Mouse (Mus musculus): ENCODE results near the gene Reln.

Gene Reln

DNA sequence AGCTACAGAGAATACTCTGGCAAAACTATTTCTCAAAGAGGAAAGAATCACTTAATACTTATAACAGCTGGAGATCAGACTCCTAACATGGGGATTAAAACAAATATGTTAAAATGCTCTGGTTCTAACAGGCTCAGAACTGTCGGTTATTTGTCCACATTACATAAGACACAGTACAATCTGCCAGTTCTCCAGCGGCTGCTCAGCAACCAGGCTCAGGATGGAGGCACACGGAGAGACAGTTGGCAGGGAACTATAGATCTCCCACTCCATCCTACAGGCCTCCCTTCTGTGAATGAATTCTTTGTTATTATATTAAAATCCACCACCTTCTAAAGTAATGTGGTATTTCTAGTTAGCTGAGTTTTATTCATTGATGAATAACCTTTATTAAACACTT is 37.4 kb downstream of the Reln start:
- DNase-seq, result peak; percentile 37 to 62

DNA sequence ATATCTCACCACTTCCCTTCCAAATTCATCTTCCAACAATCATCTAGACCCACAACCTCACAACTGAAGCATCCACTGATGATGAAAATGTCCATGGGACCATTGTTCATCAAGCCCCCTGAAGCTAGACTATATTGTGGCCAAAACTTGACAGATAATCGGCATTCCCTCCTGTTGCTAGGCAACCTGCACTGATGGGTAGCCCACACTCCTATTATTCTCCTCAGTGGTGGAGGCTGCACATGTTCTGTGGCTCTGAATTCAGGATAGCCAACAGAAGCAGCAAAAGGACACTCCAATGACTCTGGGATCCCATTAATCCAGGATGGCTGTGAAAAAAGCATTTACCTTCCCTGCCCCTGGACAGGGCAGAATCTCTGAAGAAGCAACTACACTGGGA is 40.8 kb downstream of the Reln start:
- DNase-seq, result no peak

DNA sequence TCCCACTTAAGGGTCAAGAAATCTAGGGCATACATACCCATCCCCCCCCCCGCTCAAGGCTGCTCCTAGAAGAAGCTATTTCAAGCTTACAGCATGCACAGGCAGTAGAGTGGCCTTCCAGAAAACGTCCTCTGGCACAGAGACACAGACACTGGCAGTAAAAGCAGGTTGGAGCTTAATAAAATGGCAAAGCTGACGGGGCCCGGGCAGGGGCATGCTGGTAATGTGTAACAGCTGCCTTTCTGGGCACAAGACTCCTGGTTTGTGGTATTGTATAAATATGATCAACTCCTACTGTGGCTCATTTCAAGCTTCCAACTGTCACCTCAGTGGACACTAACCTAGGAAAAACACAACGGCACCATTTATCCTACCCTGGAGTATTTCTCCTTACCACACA is 42.2 kb downstream of the Reln start:
- peak; percentile 83 to 84 for DNase-seq

DNA sequence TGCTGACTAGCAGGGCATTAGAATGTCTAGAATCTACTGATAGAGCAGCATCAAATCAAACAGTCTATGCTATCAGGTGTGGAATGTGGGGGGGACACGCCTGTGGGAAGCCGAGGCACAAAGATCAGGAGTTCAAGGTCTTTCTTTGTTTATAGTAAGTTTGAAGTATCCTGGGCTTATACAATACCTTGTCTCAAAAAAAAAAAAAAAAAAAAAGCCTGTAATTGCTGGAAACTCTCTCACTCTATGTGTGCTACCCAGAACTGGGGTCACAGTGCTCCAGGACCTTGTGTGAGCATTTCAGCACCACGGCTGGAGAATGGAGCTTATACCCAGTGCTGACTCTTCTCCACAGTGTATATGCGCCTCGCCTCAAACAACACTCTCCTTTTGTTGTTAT is 43.7 kb downstream of the Reln start:
- DNase-seq, result no peak

DNA sequence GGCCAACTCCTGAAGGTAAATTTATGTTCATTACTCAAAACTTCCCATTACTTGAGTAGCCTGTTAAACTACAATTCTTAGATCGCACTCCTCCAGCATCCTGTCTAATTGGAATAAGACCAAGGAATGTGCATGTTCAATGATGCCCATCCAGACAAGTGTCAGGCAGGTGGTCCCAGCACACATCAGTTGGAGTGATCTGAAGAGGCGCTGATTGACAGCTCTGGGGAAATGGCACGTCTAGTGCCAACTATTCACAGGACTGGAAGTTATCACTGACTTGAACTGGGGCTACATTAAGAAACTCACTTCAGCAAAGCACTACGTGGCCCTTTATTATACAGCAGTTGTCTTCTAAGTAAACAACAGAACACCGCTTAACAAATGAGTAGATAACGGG is 44.5 kb downstream of the Reln start:
- DNase-seq, result no peak

DNA sequence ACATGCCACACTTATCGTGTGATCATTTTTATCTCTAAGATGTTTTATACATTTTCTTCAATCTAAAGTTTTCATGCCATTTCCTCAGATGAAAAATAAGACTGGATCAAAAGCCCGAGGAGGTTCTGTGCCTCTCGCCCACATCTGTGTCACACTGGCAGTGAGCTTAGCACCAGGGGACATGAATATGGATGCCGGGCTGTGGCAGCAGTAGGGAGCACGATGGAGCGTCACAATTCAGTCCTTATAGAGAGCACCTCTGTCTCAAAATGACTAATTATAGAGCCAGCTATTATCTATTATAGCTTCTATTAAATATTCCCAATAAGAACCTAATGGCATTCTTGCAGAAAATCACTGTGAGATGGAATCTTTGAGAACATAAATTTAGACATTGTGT is 49.3 kb downstream of the Reln start:
- DNase-seq, result no peak

DNA sequence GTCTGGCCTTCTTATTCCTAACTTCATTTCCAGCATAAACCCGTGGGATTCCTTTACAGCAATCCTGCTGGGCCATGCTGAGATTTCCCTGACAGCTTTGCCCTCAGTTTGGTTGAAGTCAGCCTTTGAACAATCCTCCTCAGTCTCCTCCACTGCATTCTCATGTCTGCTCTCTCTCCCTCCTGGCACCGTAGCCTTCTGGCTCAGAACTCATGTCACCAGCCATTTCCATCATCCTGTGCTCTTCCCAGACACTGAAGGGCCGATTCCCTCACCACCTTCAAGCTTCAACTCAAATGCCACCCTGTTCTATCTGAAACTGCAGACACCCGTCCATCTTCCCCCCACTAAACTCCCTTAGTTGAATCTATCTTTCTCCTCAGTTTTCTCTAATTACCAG is 53.1 kb downstream of the Reln start:
- DNase-seq, result peak; percentile 42 to 51

DNA sequence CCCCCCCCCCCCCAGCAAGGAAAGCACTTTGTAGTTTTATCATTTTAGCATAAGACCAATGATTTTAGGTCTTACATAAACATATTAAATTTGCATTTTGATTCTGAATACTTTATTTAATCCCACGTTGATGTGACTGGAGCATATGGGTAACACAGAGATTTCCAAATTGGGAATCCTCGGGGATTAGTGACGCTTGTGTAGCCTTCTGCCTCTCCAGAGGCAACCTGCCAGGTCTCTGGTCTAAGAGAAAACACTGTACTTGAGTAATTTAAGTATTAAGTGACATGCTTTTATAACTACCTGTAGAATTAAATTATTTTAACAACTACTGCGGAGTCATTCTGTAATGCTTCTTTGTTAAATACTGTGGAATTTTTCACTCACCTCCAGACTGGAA is 59.1 kb downstream of the Reln start:
- peak; percentile 58 to 71 for DNase-seq

DNA sequence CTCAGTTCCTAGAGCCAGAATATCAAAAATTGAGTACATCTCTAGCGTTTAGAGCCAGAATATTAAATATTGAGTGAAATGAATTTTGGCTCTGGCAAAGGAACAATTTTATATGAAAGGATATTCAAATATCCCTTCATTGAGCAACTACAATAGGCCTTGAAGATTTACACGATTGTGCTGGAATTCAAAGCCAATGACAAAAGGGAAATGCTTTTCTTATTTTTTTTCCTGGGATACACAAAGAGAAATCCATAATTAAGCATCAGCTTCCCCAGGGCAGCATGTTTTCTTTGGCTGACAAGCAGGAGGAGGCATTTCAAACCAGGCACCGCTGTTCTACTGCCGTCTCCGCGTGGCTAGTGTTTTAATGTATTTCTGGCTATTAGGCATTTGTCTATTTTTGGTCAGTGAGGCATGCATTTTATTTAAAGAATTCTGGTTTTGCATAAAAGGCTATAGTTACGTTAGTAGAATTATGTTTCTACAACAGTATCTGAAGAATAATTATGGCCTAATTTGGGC is 62.3 kb downstream of the Reln start:
- DNase-seq, result no peak

DNA sequence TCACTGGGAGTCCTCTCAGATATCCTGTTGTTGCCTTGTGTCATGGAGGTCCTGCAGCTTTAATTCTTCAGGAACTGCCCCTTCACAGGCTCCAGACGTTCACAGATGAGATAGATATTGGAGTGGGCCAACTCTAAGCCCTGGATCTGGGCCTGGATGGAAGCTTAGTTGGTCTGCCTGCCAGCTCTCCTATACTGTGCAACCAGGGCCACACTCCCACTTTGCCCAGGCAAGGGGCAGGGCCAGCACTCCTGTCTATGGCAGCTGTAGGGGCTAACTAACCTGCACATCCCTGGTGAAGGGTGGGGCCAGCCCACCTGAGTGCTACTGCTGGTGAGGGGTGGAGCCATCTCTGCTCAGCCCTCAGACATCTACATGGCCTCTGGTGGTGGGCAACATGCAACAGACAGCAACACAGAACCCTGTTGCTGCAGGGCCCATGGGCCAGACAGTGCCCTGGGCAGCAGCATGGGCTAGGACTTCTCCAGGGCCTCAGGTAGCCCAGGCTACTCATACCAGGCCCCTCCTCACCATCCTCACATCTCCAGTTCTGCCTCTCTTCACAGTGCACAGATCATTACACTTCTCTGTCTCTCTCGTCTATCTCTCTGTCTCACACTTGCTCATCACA is 63.9 kb downstream of the Reln start:
- no peak for DNase-seq

DNA sequence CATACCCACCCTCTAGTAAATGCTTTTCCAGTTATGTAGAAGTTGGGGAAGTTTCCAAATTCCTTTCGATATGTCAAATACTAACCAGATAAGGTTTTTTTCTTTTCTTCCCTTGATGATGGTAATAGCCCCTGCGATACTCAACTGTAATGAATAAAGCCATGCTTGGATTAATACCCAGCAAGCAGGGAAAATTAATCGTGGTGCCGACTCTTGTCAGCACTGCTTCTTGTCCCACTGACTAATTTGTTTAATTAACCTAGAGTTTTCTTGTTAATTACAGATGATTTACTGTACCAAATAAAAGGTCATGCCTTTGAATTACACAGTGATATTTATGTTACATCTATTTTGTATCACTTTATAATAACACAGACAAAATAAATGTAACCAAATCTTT is 65.3 kb downstream of the Reln start:
- no peak for DNase-seq

DNA sequence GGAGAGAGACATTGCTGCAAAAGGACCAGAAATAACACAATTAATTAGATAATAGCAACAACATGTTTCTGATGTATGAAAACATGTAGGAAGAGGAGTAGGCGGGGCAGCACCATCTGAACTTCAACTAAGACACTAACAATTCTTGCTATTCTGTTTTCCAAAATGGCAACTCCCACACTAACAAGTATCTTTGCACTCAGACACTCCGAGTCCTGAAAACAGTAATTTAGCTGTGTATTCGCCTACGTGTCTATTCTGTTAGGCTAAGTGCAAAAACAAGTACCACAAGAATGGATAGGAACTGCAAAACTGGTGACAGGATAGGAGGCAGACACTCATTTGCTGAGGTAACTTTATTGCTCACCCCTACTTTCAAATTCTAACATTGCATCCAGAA is 70.4 kb downstream of the Reln start:
- no peak for DNase-seq

DNA sequence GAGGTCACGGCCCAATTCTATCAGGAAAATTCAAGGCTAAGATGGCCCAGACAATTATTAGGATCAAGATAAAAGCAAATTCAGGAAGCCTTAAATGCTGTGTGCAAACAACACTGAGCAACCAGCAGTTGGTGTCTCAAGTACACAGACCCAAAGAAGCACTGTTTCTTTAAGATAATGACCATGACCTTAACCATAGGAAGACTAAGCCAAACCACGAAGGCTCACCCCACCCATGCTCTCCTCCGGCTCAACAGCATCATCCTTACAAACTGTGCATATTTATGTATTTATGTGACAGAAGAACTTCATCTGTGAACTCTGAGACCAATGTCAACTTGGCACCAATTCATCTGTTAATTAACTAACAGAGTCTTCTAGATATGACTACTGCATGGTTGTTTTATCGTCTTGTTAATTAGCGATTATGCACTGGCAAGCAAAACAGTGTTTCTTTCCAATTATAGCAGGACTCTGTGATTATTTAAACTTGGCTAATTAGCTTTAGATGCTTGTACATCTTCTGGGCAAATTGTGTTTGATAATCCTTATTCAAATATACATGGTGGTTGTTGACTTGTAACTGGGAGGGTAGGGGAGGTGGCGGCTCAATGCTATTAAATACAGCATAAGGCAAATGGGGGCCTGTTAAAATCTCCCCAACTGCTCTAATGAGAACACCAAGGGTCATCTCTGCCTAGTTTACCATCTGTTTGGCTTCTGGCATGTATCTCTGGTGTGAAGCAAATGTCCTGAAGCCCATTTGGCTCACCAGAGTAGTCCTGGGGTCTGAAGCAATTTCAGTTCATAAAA is 77.8 kb downstream of the Reln start:
- DNase-seq, result peak; percentile 32 to 74

DNA sequence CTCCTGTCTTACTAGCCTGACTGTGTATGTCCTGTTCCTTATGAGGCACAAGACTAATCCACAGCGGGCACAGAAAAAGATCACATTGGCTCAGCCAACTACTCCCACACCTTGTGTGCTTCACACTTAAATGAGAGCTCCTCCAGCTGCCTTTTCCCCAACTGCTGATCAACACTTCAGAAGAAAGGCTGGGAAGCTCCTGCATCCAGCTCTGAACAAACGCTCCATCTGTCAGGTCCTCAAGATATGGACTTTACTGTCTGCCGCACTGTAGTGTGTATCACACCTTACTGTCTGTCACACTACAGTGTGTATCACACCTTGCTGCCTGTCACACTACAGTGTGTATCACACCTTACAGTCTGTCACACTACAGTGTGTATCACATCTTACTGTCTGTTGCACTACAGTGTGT is 82.1 kb downstream of the Reln start:
- no peak for DNase-seq

DNA sequence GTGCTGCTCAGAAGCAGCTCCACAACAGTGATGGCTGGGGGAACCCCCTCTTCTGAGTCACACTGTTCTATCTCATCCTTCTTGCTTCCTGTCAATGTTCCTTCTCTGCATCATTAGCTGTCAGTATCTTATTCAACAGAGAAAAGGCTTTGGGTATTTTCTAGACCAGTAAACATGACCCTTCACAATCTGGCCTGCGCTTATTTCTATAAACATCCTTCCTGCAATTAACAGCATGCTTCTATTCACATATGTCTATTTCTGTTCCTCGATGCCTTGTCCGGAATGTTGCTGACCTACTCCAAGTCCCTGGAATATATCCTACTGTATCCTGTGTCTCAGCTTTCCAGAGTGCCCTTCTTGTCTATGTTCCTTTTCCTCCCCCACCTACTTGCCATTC is 89.2 kb downstream of the Reln start:
- no peak for DNase-seq

DNA sequence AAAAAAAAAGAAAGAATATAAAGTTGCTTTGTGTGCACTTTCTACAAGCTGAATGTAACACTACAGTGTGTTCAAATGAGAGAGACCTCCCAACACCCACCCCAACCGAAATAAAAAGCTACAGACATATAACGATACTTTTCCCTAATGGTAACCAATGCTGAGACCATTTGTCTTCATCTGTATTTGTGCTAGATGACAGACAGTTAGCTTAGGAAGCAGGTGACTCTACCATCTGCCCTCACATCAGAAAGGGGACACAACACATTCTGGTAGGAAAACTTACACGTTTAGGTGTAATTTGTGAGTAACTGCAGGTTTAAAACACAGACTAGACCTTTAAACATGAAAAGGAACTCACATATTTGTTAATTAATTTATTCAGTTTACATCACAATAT is 90.6 kb downstream of the Reln start:
- DNase-seq, result no peak

DNA sequence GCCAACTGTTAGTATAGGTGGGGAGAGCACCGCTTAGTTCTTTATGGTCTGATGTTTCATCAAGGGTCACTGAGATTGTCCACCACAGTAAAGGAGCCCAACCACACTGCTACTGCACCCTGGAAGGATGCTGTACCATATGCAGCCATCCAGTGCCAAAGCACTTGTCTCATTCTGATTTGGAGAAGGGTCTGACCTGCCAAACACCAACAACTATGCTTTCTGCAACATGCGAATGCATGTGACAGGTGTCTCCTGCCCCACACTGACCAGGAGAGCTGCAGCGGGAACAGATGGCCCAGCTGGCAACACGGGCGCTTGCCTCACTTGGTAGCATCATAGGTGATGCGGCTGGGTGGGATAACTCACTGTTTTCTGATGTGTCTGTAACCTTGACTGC is 91.2 kb downstream of the Reln start:
- DNase-seq, result peak; percentile 82 to 87

DNA sequence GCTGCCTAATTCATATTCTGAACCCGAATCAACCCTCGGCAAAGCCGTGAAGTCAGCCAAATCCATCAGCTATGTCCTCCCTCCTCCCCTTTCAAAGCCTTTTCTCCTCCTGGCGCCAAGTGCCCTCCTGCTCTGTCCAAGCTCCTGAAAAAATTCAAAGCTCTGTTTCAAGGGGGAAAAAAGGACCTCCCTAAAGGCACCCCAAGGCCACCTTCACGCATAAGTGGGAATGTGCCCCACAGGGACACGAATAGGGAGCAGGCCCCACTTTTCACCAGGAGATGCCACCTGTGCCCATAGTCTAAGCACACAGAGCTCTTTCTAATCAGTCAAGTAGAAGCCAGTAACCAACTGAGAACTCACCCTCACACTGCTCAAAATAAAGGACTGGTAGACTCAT is 96.7 kb downstream of the Reln start:
- peak; percentile 67 to 70 for DNase-seq

DNA sequence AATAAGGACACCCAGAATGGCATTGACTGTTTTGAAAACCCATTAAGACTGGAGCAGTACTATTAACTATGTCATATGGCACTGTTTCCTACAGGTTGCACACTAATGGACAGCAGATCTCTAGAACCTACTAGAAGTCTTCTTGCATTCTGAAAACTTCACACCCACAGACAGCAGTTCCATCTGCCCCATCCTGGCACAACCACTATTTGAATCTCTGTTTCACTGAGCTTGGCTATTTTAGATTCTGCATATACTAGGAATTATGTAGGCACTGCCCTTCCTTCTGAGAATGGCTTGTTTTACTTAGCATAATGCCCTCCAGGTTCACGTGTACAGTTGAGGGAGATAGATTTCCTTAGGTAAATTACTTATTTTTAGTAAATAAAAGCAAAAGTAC is 99.4 kb downstream of the Reln start:
- no peak for DNase-seq

DNA sequence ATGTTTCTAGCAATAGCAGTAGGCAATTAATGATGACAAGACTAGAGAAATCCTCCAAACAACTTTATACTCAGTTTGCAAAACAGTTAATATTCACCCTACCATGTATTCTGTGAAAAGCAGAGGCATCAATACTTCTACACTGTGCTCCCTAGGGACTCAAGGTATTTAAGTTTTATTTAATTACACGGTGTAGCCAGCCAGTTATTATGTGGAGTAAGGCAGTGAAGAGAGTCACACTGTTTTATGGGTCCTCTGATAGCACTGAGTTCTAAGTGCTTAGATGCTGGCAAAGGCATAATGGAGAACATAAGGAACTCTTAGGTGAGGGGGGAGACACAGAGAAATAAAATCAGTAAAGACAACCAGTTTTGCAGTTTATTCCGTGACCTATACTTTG is 101.0 kb downstream of the Reln start:
- DNase-seq, result no peak

DNA sequence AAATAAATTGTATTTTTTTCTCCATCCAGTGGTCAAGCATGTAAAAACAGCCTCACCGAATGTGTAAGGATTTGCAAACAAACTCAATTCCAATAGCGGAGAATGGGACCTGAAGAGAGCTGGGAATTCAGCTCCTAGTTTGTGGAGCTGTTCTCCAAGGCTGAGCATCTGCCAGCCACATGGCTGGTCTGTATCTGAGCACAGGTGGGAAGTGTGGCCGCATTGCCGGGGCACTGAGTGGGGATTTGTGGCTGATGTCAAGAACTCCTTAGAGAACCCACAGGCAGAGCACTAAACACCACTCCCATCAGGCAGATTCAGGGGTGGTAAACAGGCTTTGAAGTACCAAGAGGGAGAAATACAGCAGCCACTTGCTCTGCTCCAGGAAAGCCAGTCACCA is 102.9 kb downstream of the Reln start:
- peak; percentile 30 to 46 for DNase-seq

DNA sequence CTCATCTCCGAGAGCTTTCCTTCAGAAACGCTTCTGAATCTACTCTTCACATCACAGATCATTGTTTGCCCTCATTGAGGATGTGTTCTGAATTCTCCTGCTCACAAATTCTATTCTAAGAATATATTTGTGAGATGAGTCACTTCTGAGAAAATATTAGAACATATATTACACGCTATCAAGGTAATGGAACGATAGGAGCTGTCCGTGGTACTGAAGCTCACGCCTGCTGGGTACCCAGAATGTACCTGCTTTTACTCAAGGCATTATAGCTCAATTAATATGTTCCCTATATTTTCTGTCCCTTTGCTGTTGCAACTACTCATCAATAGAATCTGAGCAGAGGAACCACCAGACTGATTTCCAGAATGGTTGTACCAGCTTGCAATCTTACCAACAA is 107.7 kb downstream of the Reln start:
- DNase-seq, result no peak

DNA sequence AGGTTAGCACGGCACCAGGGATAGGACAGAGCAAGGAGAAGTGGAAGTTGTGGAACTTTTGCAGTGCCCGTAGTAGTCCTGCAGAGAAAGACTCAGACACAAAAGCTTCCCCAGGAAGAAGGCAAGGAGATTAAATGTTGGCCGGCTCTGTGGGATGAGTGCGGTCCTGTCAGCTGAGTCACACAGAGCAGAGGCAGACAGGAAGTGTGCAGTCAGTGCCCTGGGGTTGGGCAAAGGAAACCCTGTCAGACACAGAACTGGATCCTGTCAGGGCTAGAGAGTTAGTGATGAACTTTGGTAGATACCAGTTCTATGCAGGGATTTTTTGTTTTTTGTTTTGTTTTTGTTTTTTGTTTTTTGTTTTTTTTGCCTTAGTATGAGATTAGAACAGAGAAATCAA is 120.0 kb downstream of the Reln start:
- DNase-seq, result no peak

DNA sequence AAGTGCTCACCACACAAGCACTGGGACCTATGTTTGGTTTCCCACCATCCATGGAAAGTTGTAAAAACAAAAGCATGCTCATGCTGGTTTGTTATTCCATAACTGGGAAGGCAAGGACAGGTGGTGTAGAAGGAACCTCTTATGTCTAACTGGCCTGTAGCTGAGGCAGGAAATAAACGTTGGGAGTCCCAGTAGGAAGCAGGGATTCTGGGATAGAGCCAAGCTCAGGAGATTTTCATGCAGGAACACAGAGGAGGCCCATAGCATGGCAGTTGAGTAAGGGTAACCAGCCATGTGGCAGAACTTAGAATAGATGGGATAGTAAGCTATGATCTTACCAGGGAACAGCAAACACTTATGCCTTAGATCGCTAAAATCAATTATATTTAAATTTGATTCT is 120.6 kb downstream of the Reln start:
- DNase-seq, result peak in 1 of 2 experiments; percentile 39
